Mouse (Mus musculus) kidney, adult 9 months (tissue): ENCODE results near the gene Pcgf6.
"Not testable (repeated sequence)": the region's sequence is repeated elsewhere in the genome, so short reads cannot be mapped to it uniquely, and the experiment has no call there.

Experiments
- DNase-seq: peaks from one replicate; pipeline ENCODE4 v3.0.0; 2022

The Pcgf6 gene

DNA sequence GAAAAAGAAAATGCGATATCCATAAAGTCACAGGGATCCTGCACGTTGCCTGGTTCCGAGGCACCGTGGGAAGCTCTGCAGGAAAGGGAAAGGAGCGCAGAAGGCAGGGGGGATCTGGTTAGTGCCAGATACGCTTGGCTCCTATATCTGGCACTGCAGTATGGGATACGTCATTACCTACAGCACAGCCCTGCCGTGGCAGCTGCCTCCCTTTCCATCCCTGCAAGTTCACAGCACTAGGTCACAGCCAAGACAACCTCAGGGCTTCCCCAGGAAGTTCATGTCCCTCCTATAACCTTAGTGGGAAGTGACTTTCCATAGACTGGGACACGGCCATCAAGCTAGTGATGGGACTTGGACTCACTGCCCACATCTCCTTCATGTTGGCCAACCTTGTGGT, 54.6 kb downstream of the Pcgf6 start:
- no peak for DNase-seq

DNA sequence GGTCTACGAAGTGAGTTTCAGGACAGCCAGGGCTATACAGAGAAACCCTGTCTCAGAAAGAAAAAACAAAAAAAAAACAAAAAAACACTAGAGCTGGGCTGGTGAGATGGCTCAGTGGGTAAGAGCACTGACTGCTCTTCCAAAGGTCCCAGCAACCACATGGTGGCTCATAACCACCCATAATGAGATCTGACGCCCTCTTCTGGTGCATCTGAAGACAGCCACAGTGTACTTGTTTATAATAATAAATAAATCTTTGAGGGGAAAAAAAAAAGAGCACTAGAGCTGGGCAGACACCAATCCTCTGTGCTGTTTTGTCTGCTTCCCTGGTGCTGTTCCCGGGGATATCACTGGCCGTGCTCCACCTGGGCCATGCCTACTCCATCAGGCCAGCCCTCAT, 58.4 kb downstream of the Pcgf6 start:
- not testable (repeated sequence) for DNase-seq

DNA sequence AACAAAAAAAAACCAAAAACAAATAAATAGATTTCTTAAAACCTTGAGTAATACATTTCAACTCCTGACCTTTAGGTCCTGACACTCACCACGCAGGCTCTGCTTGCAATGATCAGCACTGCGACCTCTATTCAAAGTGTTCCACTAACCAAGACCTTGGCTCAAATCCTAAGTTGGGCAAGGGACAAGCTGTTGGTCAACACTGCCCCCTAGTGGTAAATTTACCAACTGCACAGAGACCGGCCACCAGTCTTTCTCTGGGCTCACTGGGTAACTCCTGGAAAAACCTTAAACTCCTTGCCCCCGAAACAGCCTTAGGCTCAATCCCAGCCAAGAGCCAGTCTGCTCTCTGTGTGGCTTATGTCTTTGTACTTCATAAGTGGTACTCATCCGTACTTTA, 59.6 kb downstream of the Pcgf6 start:
- peak; percentile 90 for DNase-seq

DNA sequence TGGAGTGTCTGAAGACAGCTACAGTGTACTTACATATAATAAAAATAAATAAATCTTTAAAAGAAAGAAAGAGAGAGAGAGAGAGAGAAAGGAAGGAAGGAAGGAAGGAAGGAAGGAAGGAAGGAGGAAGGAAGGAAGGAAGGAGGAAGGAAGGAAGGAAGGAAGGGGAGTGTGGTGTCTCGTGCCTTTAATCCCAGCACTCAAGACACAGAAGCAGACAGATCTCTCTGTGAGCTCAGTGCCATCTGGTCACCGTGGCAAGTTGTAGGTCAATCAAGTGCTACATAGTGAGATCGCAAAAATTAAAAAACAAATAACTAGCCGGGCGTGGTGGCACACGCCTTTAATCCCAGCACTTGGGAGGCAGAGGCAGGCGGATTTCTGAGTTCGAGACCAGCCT, 60.1 kb downstream of the Pcgf6 start:
- not testable (repeated sequence) for DNase-seq

DNA sequence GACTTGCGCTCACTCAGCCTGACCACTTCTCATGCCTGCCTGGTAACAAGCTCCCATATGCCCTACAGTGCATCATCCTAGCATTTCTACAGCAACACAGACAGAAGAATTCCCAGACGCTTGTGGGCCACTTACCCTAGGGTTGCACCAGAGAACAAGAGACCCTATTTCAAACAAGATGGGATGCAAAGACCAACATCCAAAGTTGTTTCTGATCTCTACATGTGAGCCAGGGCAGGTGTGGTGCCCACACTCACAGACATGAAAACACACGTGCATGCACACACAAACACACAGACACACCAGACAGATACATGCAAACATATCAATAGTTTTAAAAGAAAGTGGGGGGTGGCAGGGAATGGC, 60.6 kb downstream of the Pcgf6 start:
- no peak for DNase-seq

DNA sequence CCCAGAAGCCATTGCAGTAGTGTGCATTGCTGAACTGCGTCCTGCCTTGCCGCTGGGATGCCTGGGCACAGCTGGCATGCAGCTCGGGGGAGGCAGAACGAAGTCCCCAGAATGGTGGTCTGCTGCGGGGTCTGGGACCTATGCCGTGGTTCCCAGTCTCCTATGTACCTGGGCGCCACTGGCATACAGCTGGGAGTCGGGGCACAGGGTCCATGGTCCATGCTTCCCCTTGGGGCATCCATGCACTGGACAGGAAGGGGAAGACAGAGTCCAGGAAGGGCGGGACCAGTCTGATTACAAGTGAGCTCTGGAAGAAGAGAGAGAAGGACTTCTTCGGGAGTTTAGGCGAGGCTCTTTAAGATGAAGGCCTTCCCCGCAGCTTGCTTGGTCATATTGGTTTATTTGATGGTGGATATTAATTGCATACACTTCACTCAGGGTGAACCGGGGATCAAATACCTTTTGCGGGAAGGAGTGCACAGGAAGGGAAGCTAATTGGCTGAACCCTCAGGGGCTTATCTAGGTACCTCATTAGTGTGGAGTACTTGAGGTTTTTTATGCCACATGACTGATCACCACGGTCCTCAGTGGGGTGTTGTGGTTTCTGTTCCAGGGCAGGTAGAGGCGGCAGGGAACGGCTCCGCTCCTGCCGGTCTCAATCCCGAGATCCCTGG, 61.1 kb downstream of the Pcgf6 start:
- peak; percentile 70 for DNase-seq

DNA sequence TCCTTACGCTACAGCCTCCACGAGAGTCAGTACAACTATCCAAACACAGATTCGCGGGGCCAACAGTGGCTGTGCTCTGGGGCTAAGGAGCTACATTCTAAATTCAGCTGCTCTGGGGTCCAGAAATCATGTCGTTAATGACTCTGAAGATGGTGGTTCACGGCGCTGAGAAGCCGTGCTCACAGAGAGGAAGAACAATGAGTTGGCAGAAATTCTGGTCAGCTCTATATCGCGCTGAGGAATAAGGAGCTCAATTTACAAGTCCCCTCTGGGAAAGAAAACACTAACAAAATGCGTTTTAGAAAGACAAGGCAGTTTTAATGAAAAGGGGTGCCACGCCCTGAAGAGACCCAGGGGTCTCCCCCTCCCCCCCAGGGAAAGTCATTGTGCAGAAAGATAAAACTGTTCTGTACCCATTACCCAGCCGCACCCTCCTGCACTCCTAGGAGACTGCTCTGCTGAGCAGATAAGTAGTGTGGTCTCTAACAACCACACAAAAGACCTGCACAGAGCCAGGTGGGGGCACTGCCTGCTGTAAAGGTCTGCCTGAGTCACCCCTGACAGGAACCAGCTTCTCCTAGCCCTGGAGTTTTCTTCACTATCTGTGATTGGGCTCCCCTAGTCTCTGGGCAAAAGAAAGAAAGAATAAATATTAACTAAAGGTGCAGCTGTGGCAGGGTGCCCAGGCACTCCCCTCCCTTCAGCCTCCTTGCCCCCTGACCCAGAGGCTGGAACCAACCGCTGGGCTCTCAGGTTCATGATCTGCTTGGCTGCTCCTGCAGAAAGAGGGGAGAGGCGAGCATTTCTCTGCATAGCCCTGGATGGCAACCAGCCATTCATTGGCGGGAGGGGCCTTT, 62.2 kb downstream of the Pcgf6 start:
- DNase-seq: peak; percentile 98

DNA sequence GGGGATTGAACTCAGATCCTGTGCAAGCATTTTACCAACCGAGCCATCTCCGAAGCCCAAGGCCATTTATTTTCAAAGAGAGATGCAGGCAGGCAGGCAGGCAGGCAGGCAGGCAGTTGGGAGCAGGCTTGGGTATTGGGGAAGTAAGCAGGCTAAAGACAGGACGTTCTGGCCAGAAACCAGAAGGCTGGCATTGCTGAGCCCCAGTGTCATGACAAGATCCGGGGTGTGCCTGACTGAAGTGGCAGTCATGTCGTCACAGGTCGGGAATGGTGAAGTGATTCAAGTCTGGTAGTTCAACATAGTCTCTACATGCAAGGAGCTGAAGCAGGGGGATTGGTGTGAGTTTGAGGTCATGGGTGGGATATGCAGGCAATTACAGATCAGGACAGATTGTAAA, 63.1 kb downstream of the Pcgf6 start:
- DNase-seq: no peak

DNA sequence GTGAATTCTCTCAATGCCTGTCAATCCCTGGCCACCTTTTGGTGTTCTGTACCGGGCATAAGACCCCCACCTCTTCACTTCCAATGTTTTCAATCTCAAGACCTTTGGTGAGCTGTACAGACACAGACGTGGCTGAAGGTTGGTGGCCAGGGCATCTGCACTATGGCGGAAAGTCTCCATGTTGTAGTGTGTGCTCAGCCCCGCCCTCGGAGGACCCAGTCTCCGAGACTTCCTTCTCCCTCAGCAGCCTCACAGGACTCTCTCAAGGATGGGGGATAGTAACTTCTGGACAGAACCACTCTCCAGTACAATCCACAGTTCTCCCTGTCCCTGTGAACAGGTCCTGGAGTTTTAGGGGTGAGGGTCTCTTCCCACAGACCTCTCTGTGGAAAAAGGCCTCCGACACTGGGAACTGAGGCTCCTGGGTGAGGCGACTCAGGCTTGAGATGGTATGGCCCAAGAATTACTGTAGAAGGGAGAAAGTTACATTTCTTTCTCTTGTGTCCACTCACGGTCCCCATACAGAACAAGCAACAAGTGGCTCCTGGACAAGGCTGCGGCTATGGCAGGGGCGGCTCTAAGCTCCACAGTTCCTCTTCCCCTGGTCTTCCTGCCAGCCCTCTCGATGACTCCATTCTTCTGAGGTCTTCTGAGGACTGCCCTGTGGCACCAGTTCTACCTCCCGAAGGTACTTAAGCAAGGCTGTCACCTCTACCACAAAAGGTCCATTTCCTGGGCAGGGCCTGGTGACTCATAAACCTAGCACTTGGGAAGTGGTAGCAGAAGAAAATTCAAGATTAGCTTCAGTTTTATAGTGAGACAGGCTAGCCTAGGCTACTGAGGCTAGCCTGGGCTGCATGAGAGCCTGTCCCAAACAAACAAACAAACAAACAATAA, 65.7 kb downstream of the Pcgf6 start:
- no peak for DNase-seq

DNA sequence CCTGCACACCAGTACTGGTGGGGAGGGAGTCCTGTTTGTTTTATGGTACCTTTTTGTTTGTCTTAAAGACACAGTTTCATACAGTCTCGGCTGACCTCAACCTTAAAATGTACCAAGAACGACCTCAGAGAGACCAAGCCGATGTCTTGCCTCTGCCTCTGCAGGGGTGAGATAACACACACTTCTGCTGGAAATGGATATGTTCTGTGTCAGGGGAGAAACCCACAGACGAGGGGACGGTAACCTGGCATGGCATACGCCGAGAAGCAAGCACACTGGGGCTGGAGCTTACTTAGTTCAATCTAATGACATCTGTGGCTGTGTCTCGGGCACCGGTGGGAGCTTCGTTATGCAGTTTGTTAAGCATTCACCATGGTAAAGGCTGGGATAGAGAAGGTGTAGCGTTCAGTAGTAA, 66.7 kb downstream of the Pcgf6 start:
- DNase-seq: no peak
